21 mouse cellular contexts compared by ENCODE assay signal in genomic region chr3:111919117-111919516, GRCm38 (mm10).
DNase-seq lines count a peak whose midpoint lies in the region; TF ChIP-seq lines count a peak whose summit lies in the region.
"Had no signal": no experiment of that assay in that cellular context is flagged by ENCODE, and none has a peak within 500 bp of the region (broad histone marks: within the 10 kb centered on the region; RNA-seq: fewer than 3 reads in every experiment).

No protein-coding gene starts in this region.

- no peak overlapping the region for H3K27ac ChIP-seq in gastrocnemius, adult 2 months
- H3K27ac ChIP-seq: embryonic facial prominence, embryonic 13.5 days; embryonic facial prominence, embryonic 15.5 days; forebrain, embryonic 10.5 days; forebrain, embryonic 12.5 days had no signal

- TF ChIP-seq CTCF in gastrocnemius, adult 2 months (IDR thresholded peaks at IDR 0.05) = no peak

- DNase-seq in heart, adult 11 months = peak; percentile 61
- no peak for DNase-seq in heart, postnatal 10 days
- DNase-seq in ES-CJ7 (ENCODE audit: low read depth, low spot score) = peak; percentile 5
- peak; percentile 22 for DNase-seq in ZHBTc4 (ENCODE audit: low read depth, low spot score)
- no peak for DNase-seq in gastrocnemius, adult 2 months
- DNase-seq: adrenal gland, adult 2 months; adrenal gland, postnatal 10 days; adrenal gland, postnatal 25 days; B cell, adult 2 months; cerebellum, adult 11 months; cerebellum, adult 18-20 months; cerebellum, adult 8-10 months; cerebellum, adult 9-11 months; cerebellum, postnatal 14 days; cerebellum, postnatal 36 days; embryo, embryonic 11 days had no signal

- intact Hi-C loops in heart, postnatal 10 days (cut with DNase I) = no loop called here
- intact Hi-C loops in gastrocnemius, adult 2 months (cut with DNase I) = no loop called here

- H3K4me3 ChIP-seq in gastrocnemius, adult 2 months = no peak overlapping the region
- H3K4me3 ChIP-seq: embryonic facial prominence, embryonic 13.5 days; embryonic facial prominence, embryonic 15.5 days; erythroblast, embryonic 14.5 days; forebrain, embryonic 10.5 days; forebrain, embryonic 12.5 days had no signal

Comparison
In these comparisons a context has a peak if more than half of its experiments do, and no peak if none do; other contexts are left out.
1. DNase-seq: peak in heart, adult 11 months (single experiment), ES-CJ7 (single experiment) and ZHBTc4 (single experiment); none in heart, postnatal 10 days (0 of 2) and gastrocnemius, adult 2 months (single experiment).